ENCODE assay signal across 27 mouse cellular contexts in the genomic region with DNA sequence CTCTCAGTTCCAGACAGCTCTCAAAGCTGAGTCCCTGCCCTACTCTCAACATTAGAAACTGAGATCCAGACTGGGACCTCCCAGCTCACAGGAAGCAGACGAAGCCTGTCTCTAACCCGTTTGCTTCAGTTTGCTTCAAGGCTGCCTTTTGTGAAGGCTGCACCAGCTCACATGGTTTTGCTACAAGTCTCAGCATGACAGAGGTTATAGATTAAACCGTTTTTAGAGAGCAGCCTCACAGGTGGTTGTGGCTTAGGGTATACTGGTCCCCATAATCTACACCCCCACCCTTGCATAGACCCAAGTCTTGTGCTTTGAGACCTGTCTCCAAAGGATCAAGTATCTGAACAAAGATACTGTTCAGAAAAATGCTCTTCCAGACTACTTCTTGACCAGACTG.
DNase-seq lines count a peak whose midpoint lies in the region; ATAC-seq and TF ChIP-seq lines count a peak whose summit lies in the region.
"Had no signal": no experiment of that assay in that cellular context is flagged by ENCODE, and none has a peak within 500 bp of the region (broad histone marks: within the 10 kb centered on the region; RNA-seq: fewer than 3 reads in every experiment).

No protein-coding gene starts in this region.

- no peak for ATAC-seq in heart, postnatal 0 days (ENCODE audit: insufficient read depth, low read depth)
- ATAC-seq: forebrain, embryonic 13.5 days; forebrain, embryonic 16.5 days; hindbrain, postnatal 0 days; inflammation-experienced regulatory T-cells, adult 6 months; Patski had no signal

- TF ChIP-seq EP300 in heart, postnatal 0 days (IDR thresholded peaks at IDR 0.05; ENCODE audit: low read depth) = no peak

- H3K9me3 ChIP-seq in heart, postnatal 0 days (replicated peaks; ENCODE audit: control insufficient read depth, low read length) = no peaks in the 10 kb centered on the region
- H3K9me3 ChIP-seq: forebrain, embryonic 10.5 days; forebrain, embryonic 13.5 days; G1E; heart, embryonic 12.5 days; heart, embryonic 15.5 days; hindbrain, embryonic 10.5 days had no signal

- DNase-seq in heart, postnatal 0 days (ENCODE audit: low spot score) = no peak
- DNase-seq in heart, adult 18-20 months = no peak
- DNase-seq in thymus, adult 2 months = peak; percentile 68
- DNase-seq in thymus, postnatal 14 days = peak; percentile 80
- peak; percentile 69 for DNase-seq in thymus, postnatal 4 days
- no peak for DNase-seq in layer of hippocampus, postnatal 10 days (ENCODE audit: low spot score in 2 of 2)
- no peak for DNase-seq in adrenal gland, postnatal 10 days
- DNase-seq: adrenal gland, postnatal 14 days; B cell, adult 2 months; cerebellum, adult 11-12 months; cerebellum, adult 8-10 months; cerebellum, postnatal 14 days; gastrocnemius, postnatal 10 days; heart, adult 11 months; heart, postnatal 36 days had no signal

- H3K9ac ChIP-seq in heart, postnatal 0 days (replicated peaks; ENCODE audit: low read depth, low read length) = no peak overlapping the region
- H3K9ac ChIP-seq: forebrain, embryonic 13.5 days; heart, embryonic 12.5 days; heart, embryonic 15.5 days; hindbrain, embryonic 14.5 days had no signal

- 86% methylated on average over 3 of the region's 3 CpGs for WGBS in heart, postnatal 0 days
- 6% methylated on average over 3 of the region's 3 CpGs for WGBS in thymus, adult 2 months

- H3K36me3 ChIP-seq in heart, postnatal 0 days (replicated peaks; ENCODE audit: control insufficient read depth, insufficient read depth, low read length) = no peaks in the 10 kb centered on the region
- no peaks in the 10 kb centered on the region for H3K36me3 ChIP-seq in thymus, adult 2 months (ENCODE audit: control insufficient read depth, insufficient read depth, low read length)
- H3K36me3 ChIP-seq: forebrain, embryonic 10.5 days; heart, embryonic 12.5 days; heart, embryonic 15.5 days; hindbrain, embryonic 10.5 days had no signal

- TF ChIP-seq POLR2A in thymus, adult 2 months (IDR thresholded peaks at IDR 0.05; ENCODE audit: control insufficient read depth, extremely low read depth, insufficient read depth, low read length, poor library complexity) = no peak

- no peak for TF ChIP-seq CTCF in heart, postnatal 0 days (IDR thresholded peaks at IDR 0.05; ENCODE audit: low read depth)
- TF ChIP-seq CTCF in thymus, adult 2 months (IDR thresholded peaks at IDR 0.05; ENCODE audit: borderline replicate concordance, control insufficient read depth, extremely low read depth, insufficient read depth, low read length, poor library complexity) = no peak

- H3K4me1 ChIP-seq in heart, postnatal 0 days (ENCODE audit: control insufficient read depth, insufficient read depth) = peaks cover 20% of the 10 kb centered on the region
- H3K4me1 ChIP-seq in thymus, adult 2 months (replicated peaks; ENCODE audit: control insufficient read depth, insufficient read depth, low read length) = peaks cover 78% of the 10 kb centered on the region

- H3K27ac ChIP-seq in heart, postnatal 0 days (ENCODE audit: low read depth) = peak overlapping the region; percentile 57; the same call in 1 of the 2 replicates
- peak overlapping the region; percentile 100 for H3K27ac ChIP-seq in thymus, adult 2 months (ENCODE audit: control insufficient read depth, insufficient read depth, low read length)
- H3K27ac ChIP-seq: forebrain, embryonic 10.5 days; forebrain, embryonic 13.5 days; hindbrain, embryonic 14.5 days; hindbrain, postnatal 0 days had no signal

- H3K4me3 ChIP-seq in heart, postnatal 0 days (ENCODE audit: low read depth, low read length) = no peak overlapping the region
- H3K4me3 ChIP-seq in thymus, adult 2 months (ENCODE audit: control insufficient read depth, insufficient read depth, low read length) = no peak overlapping the region
- H3K4me3 ChIP-seq: forebrain, embryonic 10.5 days; forebrain, embryonic 13.5 days; heart, embryonic 12.5 days; heart, embryonic 15.5 days; hindbrain, embryonic 10.5 days had no signal

- H3K27me3 ChIP-seq in heart, postnatal 0 days (ENCODE audit: control insufficient read depth, insufficient read depth, low read length) = no peaks in the 10 kb centered on the region
- no peaks in the 10 kb centered on the region for H3K27me3 ChIP-seq in thymus, adult 2 months (ENCODE audit: control insufficient read depth, insufficient read depth, low read length)
- H3K27me3 ChIP-seq: CH12.LX; forebrain, embryonic 13.5 days; heart, embryonic 12.5 days; heart, embryonic 15.5 days; Patski had no signal

- no peak overlapping the region for H3K4me2 ChIP-seq in heart, postnatal 0 days (ENCODE audit: low read depth, low read length)
- H3K4me2 ChIP-seq: forebrain, embryonic 13.5 days; heart, embryonic 12.5 days; heart, embryonic 15.5 days; hindbrain, embryonic 14.5 days had no signal

Comparison
In these comparisons a context has a peak if more than half of its experiments do, and no peak if none do; other contexts are left out.
1. DNase-seq: peak in thymus, adult 2 months (single experiment), thymus, postnatal 14 days (single experiment) and thymus, postnatal 4 days (single experiment); none in heart, postnatal 0 days (single experiment), heart, adult 18-20 months (0 of 2), layer of hippocampus, postnatal 10 days (0 of 2) and adrenal gland, postnatal 10 days (single experiment).